Mouse (Mus musculus) stomach, postnatal 0 days (tissue): ENCODE measurements around the gene Atp5g1. TPM values are rescaled to one million over a fixed set of nuclear protein-coding genes. Genes with fewer than 3 reads are reported as not detected.

Experiments used
- ATAC-seq: fragments of 200-750 bp; cut with Nextera tagmentation; 2 replicates; pipeline ENCODE4 v1.8.0; 2017; ENCODE audit not compliant: low FRiP score, low TSS enrichment
- DNase-seq: peaks from one replicate; pipeline ENCODE4 v3.0.0-alpha.2; 2016; ENCODE audit warnings: low spot score
- H3K27ac ChIP-seq: fragments of 300-500 bp; sonication (generic); replicated peaks from 2 replicates; pipeline ENCODE4 v1.5.1; 2014; ENCODE audit warnings: mild to moderate bottlenecking, control low read depth
- H3K27me3 ChIP-seq: fragments of 300-500 bp; sonication (generic); 2 replicates; pipeline ENCODE4 v1.6.1; 2014; ENCODE audit warnings: low read length; ENCODE audit not compliant: control insufficient read depth, insufficient read depth
- H3K36me3 ChIP-seq: fragments of 300-500 bp; sonication (generic); 2 replicates; pipeline ENCODE4 v1.6.1; 2014; ENCODE audit warnings: low read length, mixed read lengths; ENCODE audit not compliant: control insufficient read depth, insufficient read depth
- H3K4me1 ChIP-seq: fragments of 300-500 bp; sonication (generic); replicated peaks from 2 replicates; pipeline ENCODE4 v1.6.1; 2014; ENCODE audit warnings: antibody characterized with exemption; ENCODE audit not compliant: control insufficient read depth, insufficient read depth
- H3K4me2 ChIP-seq: fragments of 300-500 bp; sonication (generic); replicated peaks from 2 replicates; pipeline ENCODE4 v1.6.1; 2014; ENCODE audit warnings: low read depth, mild to moderate bottlenecking, control low read depth, moderate library complexity
- H3K4me3 ChIP-seq: fragments of 300-500 bp; sonication (generic); 2 replicates; pipeline ENCODE4 v1.5.1; 2014; ENCODE audit warnings: low read depth, low read length, control low read depth
- H3K9ac ChIP-seq: fragments of 300-500 bp; sonication (generic); 2 replicates; pipeline ENCODE4 v1.6.1; 2014; ENCODE audit warnings: mild to moderate bottlenecking, low read length, control low read depth, mixed read lengths
- H3K9me3 ChIP-seq: fragments of 300-500 bp; sonication (generic); 2 replicates; pipeline ENCODE4 v1.6.1; 2016; ENCODE audit warnings: low read length; ENCODE audit not compliant: control insufficient read depth
- CTCF ChIP-seq: IDR thresholded peaks from 2 replicates; pipeline ENCODE4 v1.5.1; 2016; ENCODE audit warnings: antibody characterized with exemption, low read depth, mild to moderate bottlenecking, moderate library complexity
- EP300 ChIP-seq: optimal IDR thresholded peaks from 2 replicates; pipeline ENCODE3; 2016; ENCODE audit warnings: antibody characterized with exemption
- WGBS: fragments of 180-500 bp; shearing (Covaris S2); extraction: QIAGEN DNeasy Blood & Tissue Kit; methylation state at CpG from one replicate; pipeline ENCODE4 v1.1.7; 2014; 5-methylcytosine and 5-hydroxymethylcytosine counted together
- polyA plus RNA-seq: library from polyadenylated mRNA; unstranded; fragments of >200 nt; fragmentation: Nextera tagmentation; extraction: Ambion mirVana; gene quantifications from 2 replicates; pipeline ENCODE4 v1.2.1, GENCODE M21; 2015

The Atp5g1 gene
- polyA plus RNA-seq, 1 experiment from 2014 or later = 1,182 TPM

GRCm38 (mm10) chr11:96093361-96093760, 17.9 kb upstream of the Atp5g1 start:
- Histone ChIP-seq H3K9me3 (no peaks in the 10 kb centered on the region), H3K4me1 (peaks cover 3% of the 10 kb centered on the region; the same call in 1 of the 2 replicates), H3K4me3 (no peak overlapping the region), H3K4me2 (no peak overlapping the region), H3K9ac (no peak overlapping the region), H3K27me3 (no peaks in the 10 kb centered on the region), H3K36me3 (no peaks in the 10 kb centered on the region), H3K27ac (no peak overlapping the region)
- DNase-seq (peak; percentile 68), ATAC-seq (0 out of 2 replicates have a peak, but pooled peaks have one; percentile 31)
- 9% methylated on average over 3 of the region's 3 CpGs for WGBS
- TF ChIP-seq EP300 = no peak
- TF ChIP-seq CTCF = peak; percentile 98

- H3K27ac ChIP-seq = no peak overlapping the region
- no peaks in the 10 kb centered on the region for H3K9me3 ChIP-seq
- H3K9ac ChIP-seq = no peak overlapping the region
- no peak for TF ChIP-seq CTCF
- TF ChIP-seq EP300 = no peak
- no peak overlapping the region for H3K4me2 ChIP-seq
- WGBS = 28% methylated on average over 7 of the region's 7 CpGs
- H3K36me3 ChIP-seq = no peaks in the 10 kb centered on the region
- ATAC-seq (no peak), DNase-seq (no peak)
- H3K4me1 ChIP-seq = peaks cover 3% of the 10 kb centered on the region; the same call in 1 of the 2 replicates
- H3K27me3 ChIP-seq = no peaks in the 10 kb centered on the region
- no peak overlapping the region for H3K4me3 ChIP-seq
These were observed 17.3 kb upstream of the Atp5g1 start for GRCm38 (mm10) chr11:96092674-96093291.

- no peak overlapping the region for H3K4me3 ChIP-seq
- ATAC-seq (no peak), DNase-seq (peak; percentile 52)
- 62% methylated on average over 2 of the region's 2 CpGs for WGBS
- H3K4me2 ChIP-seq = no peak overlapping the region
- no peak overlapping the region for H3K27ac ChIP-seq
- no peak for TF ChIP-seq EP300
- peak; percentile 77 for TF ChIP-seq CTCF
- H3K4me1 ChIP-seq = no peaks in the 10 kb centered on the region
- no peak overlapping the region for H3K9ac ChIP-seq
- H3K9me3 ChIP-seq = no peaks in the 10 kb centered on the region
- H3K36me3 ChIP-seq = no peaks in the 10 kb centered on the region
- H3K27me3 ChIP-seq = no peaks in the 10 kb centered on the region
These were observed 15.6 kb upstream of the Atp5g1 start for GRCm38 (mm10) chr11:96091073-96091472.

GRCm38 (mm10) chr11:96087981-96088380, 12.5 kb upstream of the Atp5g1 start:
- no peaks in the 10 kb centered on the region for H3K4me1 ChIP-seq
- no peaks in the 10 kb centered on the region for H3K27me3 ChIP-seq
- no peak overlapping the region for H3K4me3 ChIP-seq
- no peak for ATAC-seq
- no peak overlapping the region for H3K27ac ChIP-seq
- no peak for DNase-seq
- H3K36me3 ChIP-seq = no peaks in the 10 kb centered on the region
- WGBS = 88% methylated on average over 6 of the region's 6 CpGs
- TF ChIP-seq EP300 = no peak
- TF ChIP-seq CTCF = no peak
- H3K9me3 ChIP-seq = no peaks in the 10 kb centered on the region
- no peak overlapping the region for H3K4me2 ChIP-seq
- no peak overlapping the region for H3K9ac ChIP-seq

- DNase-seq (no peak), ATAC-seq (no peak)
- Histone ChIP-seq H3K4me2 (no peak overlapping the region), H3K4me1 (no peaks in the 10 kb centered on the region), H3K9ac (no peak overlapping the region), H3K4me3 (no peak overlapping the region), H3K9me3 (no peaks in the 10 kb centered on the region), H3K27ac (no peak overlapping the region), H3K27me3 (no peaks in the 10 kb centered on the region), H3K36me3 (no peaks in the 10 kb centered on the region)
- 66% methylated on average over 3 of the region's 3 CpGs for WGBS
- TF ChIP-seq EP300 = no peak
- TF ChIP-seq CTCF = no peak
These were observed 7.2 kb upstream of the Atp5g1 start for GRCm38 (mm10) chr11:96082682-96083081.

GRCm38 (mm10) chr11:96080736-96081135, 5.3 kb upstream of the Atp5g1 start:
- ATAC-seq (no peak), DNase-seq (no peak)
- Histone ChIP-seq H3K4me1 (no peaks in the 10 kb centered on the region), H3K9me3 (no peaks in the 10 kb centered on the region), H3K36me3 (no peaks in the 10 kb centered on the region), H3K9ac (no peak overlapping the region), H3K4me2 (no peak overlapping the region), H3K4me3 (no peak overlapping the region), H3K27ac (no peak overlapping the region), H3K27me3 (no peaks in the 10 kb centered on the region)
- TF ChIP-seq EP300 (no peak), CTCF (no peak)
- 84% methylated on average over 5 of the region's 5 CpGs for WGBS
